Mouse (Mus musculus): Measurements from ENCODE around the gene Flcn.

The Flcn gene

GRCm38 (mm10) chr11:59805256-59805655 lies 4.6 kb downstream of the Flcn start:
- no peak for DNase-seq

GRCm38 (mm10) chr11:59804409-59805110 lies 5.3 kb downstream of the Flcn start:
- no peak for DNase-seq

DNA sequence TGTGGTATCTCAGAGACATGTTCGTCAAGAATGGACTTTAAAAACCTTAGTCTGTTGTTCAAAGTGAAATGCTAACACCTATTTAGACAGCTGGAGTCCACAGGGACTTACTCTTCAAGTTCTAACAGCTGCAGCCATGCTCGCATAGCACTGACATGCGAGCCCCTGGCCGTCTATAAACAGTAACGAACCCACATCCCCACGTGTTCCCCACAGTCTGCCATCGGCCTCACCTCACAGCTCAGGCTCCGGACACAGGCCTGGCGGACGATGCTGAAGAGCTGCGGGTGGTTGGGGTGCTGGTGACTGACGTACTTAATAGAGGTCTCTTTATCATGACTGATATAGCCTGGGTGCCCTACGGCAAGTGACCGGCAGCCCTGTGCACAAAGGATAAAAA lies 6.3 kb downstream of the Flcn start:
- DNase-seq, result no peak

GRCm38 (mm10) chr11:59801881-59802280 lies 7.9 kb downstream of the Flcn start:
- DNase-seq, result no peak

GRCm38 (mm10) chr11:59800412-59800811 lies 9.4 kb downstream of the Flcn start:
- DNase-seq, result no peak

DNA sequence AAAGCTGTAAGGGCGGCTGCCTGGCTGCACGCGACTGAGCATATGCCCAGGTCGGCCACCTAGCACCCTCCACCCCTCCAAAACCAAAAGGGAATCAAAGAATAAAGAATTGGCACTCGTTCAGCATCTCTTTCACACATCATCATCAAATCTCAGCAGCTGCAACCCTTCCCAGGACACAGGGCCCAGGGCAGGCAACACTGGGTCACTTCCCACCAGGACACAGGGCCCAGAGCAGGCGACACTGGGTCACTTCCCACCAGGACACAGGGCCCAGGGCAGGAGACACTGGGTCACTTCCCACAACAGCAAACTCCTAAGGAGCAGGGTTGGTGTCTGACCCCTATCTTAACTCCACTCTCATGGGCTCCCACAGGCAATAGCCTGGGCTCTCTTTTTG lies 16.4 kb downstream of the Flcn start:
- peak; percentile 58 for DNase-seq

- DNase-seq, result no peak
These were observed 20.5 kb downstream of the Flcn start for GRCm38 (mm10) chr11:59789311-59789710.

GRCm38 (mm10) chr11:59787199-59787781 lies 22.5 kb downstream of the Flcn start, which contains the start of gene Pld6:
Gene Pld6 (minus strand): TSS chr11:59787645.
- DNase-seq, result peak; percentile 87

DNA sequence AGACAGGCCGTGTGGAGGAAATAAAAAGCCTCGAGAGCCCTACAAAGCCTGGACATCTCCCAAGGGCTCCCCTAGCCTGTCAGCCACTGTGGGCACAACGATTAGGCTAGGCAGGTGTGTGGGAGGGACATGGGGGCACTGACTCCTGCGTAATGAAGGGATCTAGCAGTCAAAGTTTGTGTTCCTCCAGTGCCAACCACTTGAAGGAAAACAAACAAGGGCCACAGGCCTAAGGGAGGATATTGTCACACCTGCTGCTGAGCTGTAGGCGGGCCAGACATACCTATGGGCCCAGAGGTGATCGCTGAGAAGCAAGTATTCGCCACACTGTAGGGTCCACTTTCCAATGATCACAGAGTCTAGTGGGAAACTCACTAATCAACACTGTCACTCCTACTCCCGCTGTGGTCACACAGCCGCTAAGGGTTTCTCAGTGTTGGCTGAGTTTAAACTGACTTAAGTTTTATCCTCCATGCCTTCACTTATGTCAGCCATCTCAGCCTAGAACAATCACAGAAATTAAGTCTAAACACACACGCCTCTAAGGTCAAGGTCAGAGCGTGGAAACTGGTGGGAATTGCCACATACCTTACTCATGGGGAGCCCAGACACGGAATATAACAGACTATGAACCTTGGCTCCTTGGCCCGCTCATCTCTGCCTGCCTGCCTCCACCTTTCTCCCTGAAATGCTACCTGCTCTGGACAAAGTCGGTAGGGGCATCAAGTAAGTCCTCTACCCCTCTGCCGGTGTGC lies 23.2 kb downstream of the Flcn start:
- DNase-seq, result no peak

DNA sequence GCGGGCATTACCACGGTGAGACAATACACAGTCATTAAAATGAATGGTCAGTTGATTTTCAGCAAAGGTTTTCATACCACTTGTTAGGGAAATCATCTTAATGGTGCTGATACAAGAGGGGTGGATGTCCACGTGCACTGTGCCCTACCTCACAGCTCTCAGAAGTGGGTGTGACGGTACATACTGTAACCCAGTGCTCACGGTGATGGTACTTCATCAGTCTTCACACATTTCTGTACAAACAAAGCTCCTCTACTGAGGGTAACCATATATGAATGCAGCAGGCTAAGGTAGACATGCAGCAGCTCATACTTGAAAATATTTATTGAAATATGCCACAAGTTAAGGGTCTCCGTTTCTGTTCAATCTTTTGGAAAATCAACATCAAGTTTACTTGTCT lies 26.2 kb downstream of the Flcn start:
- no peak for DNase-seq

- no peak for DNase-seq
These were observed 27.7 kb downstream of the Flcn start for GRCm38 (mm10) chr11:59782091-59782590.

DNA sequence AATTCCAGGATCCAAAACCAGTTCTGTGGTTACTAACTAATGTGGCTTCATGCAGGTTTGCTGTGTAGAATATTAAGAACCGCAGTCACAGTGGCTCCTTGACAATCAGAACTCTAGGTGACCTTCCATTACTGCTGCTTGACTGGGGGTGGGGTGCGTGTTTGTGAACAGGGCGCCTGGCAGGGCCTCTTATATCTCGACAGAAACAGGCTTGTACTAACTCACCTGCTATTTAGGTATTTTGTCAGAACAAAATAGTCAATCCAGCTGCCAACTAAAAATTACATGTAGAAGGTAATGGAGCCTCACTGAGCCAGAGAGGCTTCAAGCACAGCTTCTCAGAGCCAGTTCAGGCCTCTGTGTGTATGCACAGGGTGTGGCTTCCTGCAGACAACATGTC lies 29.6 kb downstream of the Flcn start:
- DNase-seq, result no peak

DNA sequence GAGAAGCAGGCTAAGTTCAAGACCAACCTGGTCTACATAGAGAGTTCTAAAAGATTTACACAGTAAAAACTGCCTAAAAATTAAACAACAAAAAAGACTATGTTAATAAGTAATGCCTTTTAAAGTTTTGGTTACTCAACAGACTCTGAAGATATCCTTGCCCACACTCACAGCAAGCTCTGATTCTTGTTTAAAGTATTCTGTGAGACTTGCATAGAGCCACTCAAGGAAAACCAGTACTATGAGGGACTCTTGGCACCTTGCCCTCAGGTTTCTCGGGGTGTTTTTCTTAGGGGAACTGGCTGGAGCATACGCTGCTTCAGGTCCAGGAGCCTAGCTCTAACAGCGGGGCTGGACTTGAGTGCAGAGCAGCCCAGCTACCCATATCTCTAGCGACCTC lies 30.4 kb downstream of the Flcn start:
- peak; percentile 45 for DNase-seq

DNA sequence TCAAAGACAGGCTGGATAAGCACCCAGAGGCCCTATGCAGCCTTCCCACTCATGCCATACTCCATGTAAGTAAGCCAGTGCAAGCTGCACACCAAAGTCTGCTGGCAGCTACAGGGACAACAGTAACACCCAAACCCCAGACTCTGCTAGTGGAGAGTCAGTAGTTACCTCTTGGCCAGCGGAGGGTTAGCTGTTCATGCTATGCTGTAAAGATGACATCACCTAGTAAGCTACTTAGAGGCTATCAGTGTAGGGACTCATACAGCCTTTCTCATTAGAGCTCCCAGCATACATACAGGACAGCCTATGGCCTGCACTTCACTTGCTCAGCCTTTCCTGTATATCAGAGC lies 31.0 kb downstream of the Flcn start:
- no peak for DNase-seq

DNA sequence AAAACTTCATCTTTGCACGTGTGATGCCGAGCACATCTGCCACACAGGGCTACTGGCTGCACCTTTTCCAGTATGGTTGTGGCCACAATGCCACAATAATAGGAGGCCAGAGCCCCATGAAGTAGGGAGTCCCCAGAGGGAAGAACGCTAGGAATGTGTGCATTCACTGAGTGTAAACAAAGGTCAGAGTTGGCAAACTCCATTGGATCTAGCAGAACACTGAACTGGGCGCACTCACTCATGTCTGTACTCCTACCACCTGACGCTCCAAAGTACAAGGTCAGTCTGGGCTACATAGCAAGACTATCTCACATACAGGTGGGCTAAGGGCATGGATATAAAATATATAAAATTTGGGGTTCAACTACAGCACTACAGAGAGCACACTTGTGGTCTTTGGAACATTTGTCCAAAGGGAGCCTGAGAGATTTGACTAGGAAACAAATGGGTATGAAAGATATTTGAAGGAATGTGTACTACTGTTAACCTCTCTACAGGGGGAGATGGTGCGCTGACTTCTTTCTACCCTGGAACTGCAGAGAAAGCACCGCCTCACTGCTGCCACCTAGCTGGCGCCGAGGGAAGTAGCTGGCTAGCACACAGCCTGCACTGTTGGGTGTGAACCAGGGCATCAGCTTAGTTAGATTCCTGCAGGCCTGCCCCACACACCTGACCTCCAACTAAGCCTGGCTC lies 31.5 kb downstream of the Flcn start:
- peak; percentile 88 for DNase-seq

DNA sequence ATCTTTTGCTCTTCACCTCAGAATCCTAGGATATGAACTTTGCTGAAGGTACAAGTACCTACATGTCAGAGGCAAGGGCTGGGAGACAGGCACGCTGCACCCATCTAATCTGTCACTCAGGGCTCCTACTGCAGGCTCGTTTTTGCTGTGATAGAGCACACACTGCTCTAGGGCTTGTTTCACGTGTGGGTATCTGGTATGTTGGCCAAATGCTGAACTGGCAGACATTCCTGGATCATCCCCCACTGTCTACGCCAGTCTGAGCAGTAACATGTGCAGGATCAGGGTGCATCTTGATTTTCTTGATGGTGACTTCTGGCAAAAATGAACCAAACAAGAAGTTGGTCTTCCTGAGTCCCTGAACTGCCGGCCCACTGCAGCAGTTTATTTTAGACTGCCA lies 32.6 kb downstream of the Flcn start:
- DNase-seq, result no peak

DNA sequence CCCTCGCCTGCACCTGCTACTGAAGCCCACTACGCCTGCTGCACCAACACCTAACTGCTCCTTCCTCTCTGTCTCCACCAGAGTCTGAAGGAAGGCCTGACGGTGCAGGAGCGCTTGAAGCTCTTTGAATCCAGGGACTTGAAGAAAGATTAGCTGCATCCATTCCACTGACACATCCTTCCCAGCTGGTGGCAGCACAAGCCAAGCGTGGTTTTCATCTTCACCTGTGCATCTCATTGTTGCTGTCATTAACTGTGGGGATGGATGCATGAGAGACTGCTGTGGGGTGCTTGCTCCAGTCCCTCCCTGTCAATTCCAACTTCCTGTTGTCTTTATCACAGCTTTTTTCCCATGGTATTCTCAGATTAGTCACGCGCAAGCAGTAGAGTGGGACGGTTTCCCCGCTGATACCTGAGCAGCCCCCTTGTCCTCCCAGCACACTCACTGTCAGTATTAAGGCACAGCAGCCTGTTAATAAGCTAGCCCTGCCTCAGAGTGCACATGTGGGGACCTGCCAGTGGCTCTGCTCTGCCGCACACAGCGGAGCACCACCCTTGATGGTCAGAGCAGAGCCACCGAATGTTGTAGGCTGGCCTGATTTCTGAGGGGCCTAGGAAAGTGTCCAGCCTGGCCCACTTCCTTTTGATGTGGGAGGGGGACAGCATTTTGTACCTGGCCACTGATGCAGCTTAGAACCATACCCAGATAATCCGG lies 34.2 kb downstream of the Flcn start:
- no peak for DNase-seq

DNA sequence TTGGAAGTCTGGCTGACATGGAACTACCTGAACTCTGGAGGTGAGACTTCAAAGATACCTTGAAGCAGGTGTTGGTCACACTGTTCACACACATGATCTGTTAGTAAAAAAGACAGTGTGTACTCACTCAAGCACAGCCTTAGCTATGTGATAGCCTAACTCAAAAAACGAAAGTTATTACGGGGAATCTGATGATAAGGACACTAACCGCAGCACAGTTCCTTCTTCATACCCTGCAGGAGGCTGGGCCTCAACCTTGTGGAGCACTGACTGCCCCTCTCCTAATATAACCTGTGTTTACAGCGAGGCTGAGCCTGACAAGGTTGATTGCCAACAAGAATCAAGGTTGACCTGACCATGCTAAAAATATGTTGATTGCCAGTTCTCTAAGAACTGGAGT lies 35.3 kb downstream of the Flcn start:
- no peak for DNase-seq

GRCm38 (mm10) chr11:59772902-59773301 lies 36.9 kb downstream of the Flcn start:
- no peak for DNase-seq

- DNase-seq, result no peak
These were observed 37.5 kb downstream of the Flcn start for GRCm38 (mm10) chr11:59772291-59772690.

GRCm38 (mm10) chr11:59770753-59771152 lies 39.1 kb downstream of the Flcn start:
- no peak for DNase-seq

GRCm38 (mm10) chr11:59769738-59770137 lies 40.1 kb downstream of the Flcn start:
- no peak for DNase-seq

DNA sequence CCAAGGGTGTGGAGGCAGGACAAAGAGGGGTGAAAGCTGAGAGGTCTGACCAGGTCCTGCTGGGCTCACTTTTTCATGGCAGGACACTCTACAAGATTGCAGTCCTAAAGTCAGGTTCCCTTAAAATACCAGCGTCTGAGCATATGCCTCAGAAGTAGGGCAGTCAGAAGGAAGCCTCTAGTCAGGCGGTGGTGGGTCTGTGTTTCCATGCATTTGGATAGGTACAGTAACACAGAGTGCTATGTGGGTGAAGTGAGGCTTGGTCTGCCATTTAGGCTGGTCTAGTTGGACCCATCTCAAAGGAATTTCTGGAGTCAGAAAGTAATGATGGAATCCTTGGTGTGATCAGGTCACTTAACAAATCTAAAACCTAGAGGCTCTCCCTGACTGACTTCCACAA lies 40.5 kb downstream of the Flcn start:
- DNase-seq, result no peak
